Mouse (Mus musculus): ENCODE results near the gene Kdelr2. TPM values are rescaled to one million over a fixed set of nuclear protein-coding genes. Genes with fewer than 3 reads are reported as not detected.

The Kdelr2 gene
- polyA plus RNA-seq, 1 experiment from 2014 or later = 315 TPM

DNA sequence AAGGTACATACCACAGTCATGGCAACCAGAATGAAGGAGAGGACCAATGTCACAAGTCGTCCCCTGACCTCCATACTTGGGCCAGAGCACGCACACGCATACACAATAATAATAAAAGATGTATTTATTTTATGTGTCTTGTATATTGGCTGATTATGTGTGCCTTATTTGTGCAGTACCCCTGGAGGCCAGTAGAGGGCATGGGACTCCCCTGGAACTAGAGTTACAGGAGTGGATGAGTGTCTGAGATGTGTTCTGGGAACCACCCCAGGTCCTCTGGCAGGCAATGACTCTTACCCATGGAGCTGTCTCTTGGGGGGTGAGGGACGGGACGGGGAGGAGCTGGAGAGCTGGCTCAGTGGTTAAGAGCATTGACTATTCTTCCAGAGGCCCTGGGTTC is 43.6 kb upstream of the Kdelr2 start:
- 54% methylated on average over 5 of the region's 5 CpGs for WGBS
- Histone ChIP-seq H3K27me3 (ENCODE audit: control insufficient read depth, insufficient read depth, low read length) (no peaks in the 10 kb centered on the region), H3K36me3 (ENCODE audit: control insufficient read depth, insufficient read depth, low read length) (no peaks in the 10 kb centered on the region), H3K4me3 (ENCODE audit: low read depth, low read length) (no peak overlapping the region), H3K4me2 (replicated peaks; ENCODE audit: low read depth) (no peak overlapping the region), H3K27ac (replicated peaks) (no peak overlapping the region), H3K9ac (ENCODE audit: low read length) (no peak overlapping the region), H3K9me3 (ENCODE audit: control insufficient read depth, low read length) (no peaks in the 10 kb centered on the region), H3K4me1 (replicated peaks; ENCODE audit: control insufficient read depth, insufficient read depth) (no peaks in the 10 kb centered on the region)
- TF ChIP-seq EP300 (optimal IDR thresholded peaks at IDR 0.05) (no peak), CTCF (IDR thresholded peaks at IDR 0.05; ENCODE audit: low read depth) (peak; percentile 65)
- DNase-seq (ENCODE audit: low spot score) (no peak), ATAC-seq (ENCODE audit: low FRiP score, low TSS enrichment) (no peak)

DNA sequence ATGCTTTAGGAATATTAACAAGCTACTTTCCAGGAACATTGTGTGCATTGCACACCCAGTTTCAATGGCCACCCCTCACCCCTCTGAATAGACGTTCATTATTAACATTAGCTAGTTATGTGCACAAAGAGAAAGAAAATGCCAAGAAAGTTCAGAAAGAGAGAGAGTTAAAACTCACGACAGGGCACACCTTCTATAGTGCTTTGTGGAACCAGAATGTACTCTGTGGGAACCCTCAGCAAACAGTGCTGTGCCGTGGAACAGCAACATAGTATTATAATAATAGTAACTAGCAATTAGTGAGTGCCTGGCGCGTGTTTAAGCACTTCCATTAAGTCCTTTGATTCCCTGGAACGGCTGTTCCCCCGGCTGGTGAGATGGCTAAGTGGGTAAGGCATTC is 42.2 kb upstream of the Kdelr2 start:
- no peak overlapping the region for H3K27ac ChIP-seq (replicated peaks)
- no peaks in the 10 kb centered on the region for H3K27me3 ChIP-seq (ENCODE audit: control insufficient read depth, insufficient read depth, low read length)
- no peaks in the 10 kb centered on the region for H3K36me3 ChIP-seq (ENCODE audit: control insufficient read depth, insufficient read depth, low read length)
- H3K9ac ChIP-seq (ENCODE audit: low read length) = no peak overlapping the region
- ATAC-seq (ENCODE audit: low FRiP score, low TSS enrichment) (no peak), DNase-seq (ENCODE audit: low spot score) (no peak)
- 33% methylated on average over 7 of the region's 7 CpGs for whole genome bisulfite sequencing
- no peaks in the 10 kb centered on the region for H3K4me1 ChIP-seq (replicated peaks; ENCODE audit: control insufficient read depth, insufficient read depth)
- no peak overlapping the region for H3K4me2 ChIP-seq (replicated peaks; ENCODE audit: low read depth)
- TF ChIP-seq EP300 (optimal IDR thresholded peaks at IDR 0.05) (no peak), CTCF (IDR thresholded peaks at IDR 0.05; ENCODE audit: low read depth) (no peak)
- H3K4me3 ChIP-seq (ENCODE audit: low read depth, low read length) = no peak overlapping the region
- H3K9me3 ChIP-seq (ENCODE audit: control insufficient read depth, low read length) = no peaks in the 10 kb centered on the region

DNA sequence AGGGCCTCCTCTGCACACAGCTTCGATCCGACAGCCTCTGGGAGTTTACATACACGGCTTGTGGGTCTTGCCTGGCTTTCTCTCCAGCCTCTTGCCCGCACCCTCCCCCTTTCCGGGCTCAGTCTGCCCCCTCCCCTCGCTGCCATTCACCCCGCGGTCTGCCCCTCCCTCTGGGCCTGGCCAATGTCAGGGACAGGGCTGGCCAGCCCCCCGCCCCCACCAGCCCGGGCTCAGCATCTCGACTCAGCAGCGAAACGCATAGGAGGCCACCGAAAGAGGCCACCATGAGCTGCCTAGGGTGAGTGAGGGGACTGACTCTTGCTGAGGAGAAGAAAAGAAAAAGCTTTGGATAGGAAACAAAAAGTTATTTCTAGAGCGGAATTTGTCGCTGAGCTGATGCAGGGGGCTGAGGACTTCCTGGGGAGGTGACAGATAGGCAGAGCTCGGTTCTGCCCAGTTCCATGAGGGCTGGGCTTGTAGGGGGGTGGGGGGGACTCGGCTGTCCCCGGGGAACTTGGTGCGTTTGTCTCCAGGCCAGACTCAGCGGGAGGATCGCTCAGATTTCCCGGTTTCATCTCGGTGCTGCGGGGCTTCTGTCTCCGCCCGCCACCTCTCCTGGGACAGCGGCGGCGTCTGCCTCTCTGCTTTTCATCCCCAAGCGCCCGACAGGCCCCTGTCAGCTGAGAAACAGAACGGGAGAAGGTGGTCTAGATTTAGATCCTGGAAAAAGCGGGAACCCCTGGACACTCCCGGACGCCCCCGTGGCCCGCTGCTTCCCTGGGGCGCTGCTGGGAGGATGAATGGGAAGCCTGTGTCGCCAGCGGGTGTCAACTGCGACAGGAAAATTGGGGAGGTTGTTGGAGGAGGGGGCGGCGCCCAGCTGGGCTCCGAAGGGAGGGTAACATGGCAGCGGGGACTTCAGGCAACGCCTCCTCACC is 39.7 kb upstream of the Kdelr2 start:
- ATAC-seq (ENCODE audit: low FRiP score, low TSS enrichment) (0 out of 2 replicates have a peak, but pooled peaks have one; percentile 49), DNase-seq (ENCODE audit: low spot score) (peak; percentile 49)
- Histone ChIP-seq H3K9ac (ENCODE audit: low read length) (peak overlapping the region; percentile 51), H3K4me2 (replicated peaks; ENCODE audit: low read depth) (peak overlapping the region; percentile 75), H3K9me3 (ENCODE audit: control insufficient read depth, low read length) (no peaks in the 10 kb centered on the region), H3K4me1 (replicated peaks; ENCODE audit: control insufficient read depth, insufficient read depth) (no peaks in the 10 kb centered on the region), H3K4me3 (ENCODE audit: low read depth, low read length) (peak overlapping the region; percentile 44), H3K27me3 (ENCODE audit: control insufficient read depth, insufficient read depth, low read length) (no peaks in the 10 kb centered on the region), H3K36me3 (ENCODE audit: control insufficient read depth, insufficient read depth, low read length) (no peaks in the 10 kb centered on the region), H3K27ac (replicated peaks) (no peak overlapping the region)
- under 1% methylated on average over 45 of the region's 47 CpGs for WGBS
- TF ChIP-seq EP300 (optimal IDR thresholded peaks at IDR 0.05) (no peak), CTCF (IDR thresholded peaks at IDR 0.05; ENCODE audit: low read depth) (no peak)

DNA sequence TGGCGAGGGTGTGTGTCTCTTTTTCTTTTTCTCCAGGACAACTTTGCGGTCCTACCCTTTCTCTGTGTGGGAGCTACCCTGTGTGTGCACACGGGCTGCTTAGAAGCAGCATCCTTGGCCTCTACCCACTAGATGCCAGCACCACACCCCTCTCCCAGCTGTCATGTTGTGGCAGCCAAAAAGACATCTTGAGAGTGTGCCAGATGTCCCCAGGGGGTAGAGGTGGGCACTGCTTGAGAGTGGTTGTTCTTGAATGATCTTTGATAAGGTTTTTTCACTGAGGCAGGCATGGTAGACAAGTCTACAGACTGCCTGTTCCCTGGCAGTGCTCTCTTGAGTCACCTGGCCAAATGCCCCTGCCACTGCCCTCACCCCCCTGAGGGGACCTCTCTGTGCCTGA is 35.7 kb upstream of the Kdelr2 start:
- Histone ChIP-seq H3K36me3 (ENCODE audit: control insufficient read depth, insufficient read depth, low read length) (no peaks in the 10 kb centered on the region), H3K4me2 (replicated peaks; ENCODE audit: low read depth) (no peak overlapping the region), H3K4me3 (ENCODE audit: low read depth, low read length) (no peak overlapping the region), H3K4me1 (replicated peaks; ENCODE audit: control insufficient read depth, insufficient read depth) (no peaks in the 10 kb centered on the region), H3K9me3 (ENCODE audit: control insufficient read depth, low read length) (no peaks in the 10 kb centered on the region), H3K27ac (replicated peaks) (no peak overlapping the region), H3K27me3 (ENCODE audit: control insufficient read depth, insufficient read depth, low read length) (no peaks in the 10 kb centered on the region; the same call in 1 of the 2 replicates), H3K9ac (ENCODE audit: low read length) (no peak overlapping the region)
- no peak for TF ChIP-seq EP300 (optimal IDR thresholded peaks at IDR 0.05)
- no peak for TF ChIP-seq CTCF (IDR thresholded peaks at IDR 0.05; ENCODE audit: low read depth)
- 78% methylated on average over 3 of the region's 3 CpGs for WGBS
- ATAC-seq (ENCODE audit: low FRiP score, low TSS enrichment) (no peak), DNase-seq (ENCODE audit: low spot score) (no peak)

DNA sequence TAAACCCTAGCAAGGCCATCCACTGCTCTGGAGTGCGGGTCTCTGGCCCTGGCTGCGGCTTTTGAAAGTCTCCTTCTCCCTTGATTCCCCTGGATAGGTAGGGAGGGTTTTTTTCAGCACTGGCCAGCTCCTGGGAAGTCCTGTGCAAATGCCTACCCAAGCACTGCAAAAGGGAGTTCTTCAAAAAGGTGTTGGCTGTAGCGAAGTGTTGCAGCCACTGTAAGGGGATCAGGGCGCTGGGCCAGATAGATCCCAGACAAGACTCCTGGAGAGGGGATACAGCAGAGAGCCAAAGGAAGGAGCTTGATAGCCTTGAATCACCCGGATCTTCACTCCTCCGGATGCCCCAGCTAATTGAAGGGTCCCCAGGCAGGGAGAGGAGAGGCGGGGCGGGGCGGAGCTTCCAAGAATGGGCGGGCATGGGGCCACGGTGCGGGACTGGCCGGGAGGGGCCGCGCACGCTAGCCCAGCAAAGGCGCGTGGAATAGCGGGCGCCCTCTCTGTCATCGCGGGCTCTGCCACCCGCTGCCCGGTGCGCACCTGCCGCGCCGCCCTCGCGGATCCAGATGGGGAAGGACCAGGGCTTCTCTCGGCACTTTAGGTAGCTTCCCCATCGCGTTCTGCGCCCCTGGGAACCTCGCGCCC is 33.9 kb upstream of the Kdelr2 start:
- no peak for ATAC-seq (ENCODE audit: low FRiP score, low TSS enrichment)
- no peak for DNase-seq (ENCODE audit: low spot score)
- no peak overlapping the region for H3K27ac ChIP-seq (replicated peaks)
- peak overlapping the region; percentile 27; the same call in 1 of the 2 replicates for H3K4me2 ChIP-seq (replicated peaks; ENCODE audit: low read depth)
- no peaks in the 10 kb centered on the region for H3K36me3 ChIP-seq (ENCODE audit: control insufficient read depth, insufficient read depth, low read length)
- no peaks in the 10 kb centered on the region; the same call in 1 of the 2 replicates for H3K27me3 ChIP-seq (ENCODE audit: control insufficient read depth, insufficient read depth, low read length)
- H3K4me3 ChIP-seq (ENCODE audit: low read depth, low read length) = 0 out of 2 replicates have a peak overlapping the region, but pooled peaks have one; percentile 6
- 2% methylated on average over 36 of the region's 36 CpGs for WGBS
- no peaks in the 10 kb centered on the region for H3K9me3 ChIP-seq (ENCODE audit: control insufficient read depth, low read length)
- no peaks in the 10 kb centered on the region for H3K4me1 ChIP-seq (replicated peaks; ENCODE audit: control insufficient read depth, insufficient read depth)
- TF ChIP-seq CTCF (IDR thresholded peaks at IDR 0.05; ENCODE audit: low read depth) (no peak), EP300 (optimal IDR thresholded peaks at IDR 0.05) (no peak)
- H3K9ac ChIP-seq (ENCODE audit: low read length) = no peak overlapping the region
